Mouse (Mus musculus) ES-E14 (cell line): ENCODE data around the gene Mgme1. TPM values are rescaled to one million over a fixed set of nuclear protein-coding genes. Genes with fewer than 3 reads are reported as not detected.

Experiments used
- DNase-seq: peaks from one replicate; pipeline ENCODE4 v3.0.0-alpha.2; 2013; ENCODE audit warnings: low read depth, low spot score
- H3K27ac ChIP-seq: 2 replicates; pipeline ENCODE4 v1.5.1; 2012; ENCODE audit warnings: low read depth, mild to moderate bottlenecking, low read length, moderate library complexity, mixed read lengths; ENCODE audit not compliant: poor library complexity, insufficient read depth, severe bottlenecking
- H3K36me3 ChIP-seq: 2 replicates; pipeline ENCODE4 v1.6.1; 2012; ENCODE audit warnings: mild to moderate bottlenecking, low read length, moderate library complexity, mixed read lengths; ENCODE audit not compliant: control insufficient read depth, poor library complexity, insufficient read depth, severe bottlenecking
- H3K4me1 ChIP-seq, 2 experiments: fragments of 150-350 bp in 1 of 2; sonication (generic) in 1 of 2; 2 replicates each; pipeline ENCODE4 v1.6.1; 2012; ENCODE audit warnings: low read length in 2 of 2, mild to moderate bottlenecking in 1 of 2, mixed read lengths in 1 of 2; ENCODE audit not compliant: control insufficient read depth in 2 of 2, insufficient read depth in 2 of 2, poor library complexity in 1 of 2
- H3K4me3 ChIP-seq, 2 experiments: fragments of 150-350 bp in 1 of 2; sonication (generic) in 1 of 2; 2 replicates each; pipeline ENCODE4 v1.5.1; 2012; ENCODE audit warnings: low read length in 2 of 2, low read depth in 1 of 2, mild to moderate bottlenecking in 1 of 2, mixed read lengths in 1 of 2; ENCODE audit not compliant: insufficient read depth in 1 of 2, poor library complexity in 1 of 2, severe bottlenecking in 1 of 2
- H3K9ac ChIP-seq: 2 replicates; pipeline ENCODE4 v1.6.1; 2012; ENCODE audit warnings: low read depth, mild to moderate bottlenecking, low read length, mixed read lengths; ENCODE audit not compliant: poor library complexity, insufficient read depth, severe bottlenecking
- H3K9me3 ChIP-seq: fragments of 150-350 bp; sonication (generic); 2 replicates; pipeline ENCODE4 v1.6.1; 2012; ENCODE audit warnings: low read depth, mild to moderate bottlenecking, low read length; ENCODE audit not compliant: control insufficient read depth, insufficient read depth
- CHD2 ChIP-seq: IDR thresholded peaks from 2 replicates; pipeline ENCODE4 v1.6.1; 2014; ENCODE audit warnings: mild to moderate bottlenecking, low read depth, low read length, inconsistent platforms
- HCFC1 ChIP-seq: IDR thresholded peaks from 2 replicates; pipeline ENCODE4 v1.6.1; 2012; ENCODE audit warnings: low read length, inconsistent platforms, borderline replicate concordance; ENCODE audit not compliant: insufficient read depth
- MAFK ChIP-seq: IDR thresholded peaks from 2 replicates; pipeline ENCODE4 v1.6.1; 2014; ENCODE audit warnings: mild to moderate bottlenecking, low read depth, low read length, inconsistent platforms; ENCODE audit not compliant: insufficient read depth
- ZC3H11A ChIP-seq: IDR thresholded peaks from 2 replicates; pipeline ENCODE4 v1.6.1; 2012; ENCODE audit warnings: low read depth, mild to moderate bottlenecking, inconsistent platforms, low read length, borderline replicate concordance
- ZNF384 ChIP-seq: IDR thresholded peaks from 2 replicates; pipeline ENCODE4 v1.6.1; 2012; ENCODE audit warnings: low read depth, low read length, inconsistent platforms
- in situ Hi-C, 2 experiments: fragments of 600-800 bp; cut with MboI; formaldehyde crosslinking; loops; one replicate each; pipeline ENCODE4 v1.15.1; 2025; ENCODE audit warnings: low sequenced_read_pairs in 2 of 2, inconsistent platforms in 1 of 2; ENCODE audit not compliant: unreplicated experiment in 2 of 2
- total RNA-seq: library from RNA; depleted of rRNA; stranded (reverse); fragments of 300-350 nt; gene quantifications from 2 replicates; pipeline ENCODE4 v1.2.3, GENCODE M21; 2012

Gene Mgme1
- total RNA-seq, 1 experiment, result 22.4 TPM

- Histone ChIP-seq H3K9ac (no peak overlapping the region), H3K9me3 (no peaks in the 10 kb centered on the region), H3K27ac (no peak overlapping the region), H3K36me3 (no peaks in the 10 kb centered on the region), H3K4me1 (no peaks in the 10 kb centered on the region), H3K4me3 (no peak overlapping the region)
- DNase-seq, result no peak
- TF ChIP-seq CHD2, result no peak
- TF ChIP-seq MAFK, result no peak
- no peak for TF ChIP-seq ZNF384
- no peak for TF ChIP-seq ZC3H11A
- no peak for TF ChIP-seq HCFC1
- in situ Hi-C loops, result no loop called here
Observed at GRCm38 (mm10) chr2:144291600-144292305, 21.3 kb downstream of the Mgme1 start.

- DNase-seq, result no peak
- H3K27ac ChIP-seq, result no peak overlapping the region
- H3K36me3 ChIP-seq, result no peaks in the 10 kb centered on the region
- no peak overlapping the region for H3K4me3 ChIP-seq
- no peaks in the 10 kb centered on the region for H3K9me3 ChIP-seq
- H3K9ac ChIP-seq, result no peak overlapping the region
- in situ Hi-C loops, result no loop called here
- no peak for TF ChIP-seq ZNF384
- no peak for TF ChIP-seq MAFK
- no peak for TF ChIP-seq CHD2
- TF ChIP-seq ZC3H11A, result no peak
- no peak for TF ChIP-seq HCFC1
- no peaks in the 10 kb centered on the region; a peak in 1 of 4 replicates for H3K4me1 ChIP-seq
Observed at GRCm38 (mm10) chr2:144295145-144295735, 24.8 kb downstream of the Mgme1 start.

GRCm38 (mm10) chr2:144299749-144300669 lies 29.5 kb downstream of the Mgme1 start:
- Histone ChIP-seq H3K36me3 (no peaks in the 10 kb centered on the region), H3K9ac (no peak overlapping the region), H3K9me3 (no peaks in the 10 kb centered on the region), H3K4me3 (no peak overlapping the region), H3K4me1 (no peaks in the 10 kb centered on the region; a peak in 1 of 4 replicates), H3K27ac (no peak overlapping the region)
- TF ChIP-seq HCFC1 (no peak), ZC3H11A (no peak), ZNF384 (no peak), CHD2 (no peak), MAFK (no peak)
- in situ Hi-C loops, result no loop called here
- no peak for DNase-seq

- no peaks in the 10 kb centered on the region for H3K36me3 ChIP-seq
- in situ Hi-C loops, result no loop called here
- no peak for TF ChIP-seq ZC3H11A
- TF ChIP-seq MAFK, result no peak
- no peak for TF ChIP-seq CHD2
- no peak for TF ChIP-seq HCFC1
- TF ChIP-seq ZNF384, result no peak
- no peaks in the 10 kb centered on the region for H3K9me3 ChIP-seq
- no peak for DNase-seq
- peaks cover 0 to 3% of the 10 kb centered on the region in 2 experiments; a peak in 1 of 4 replicates for H3K4me1 ChIP-seq
- H3K4me3 ChIP-seq, result no peak overlapping the region
- no peak overlapping the region for H3K9ac ChIP-seq
- no peak overlapping the region for H3K27ac ChIP-seq
Observed at GRCm38 (mm10) chr2:144301101-144301500, 30.6 kb downstream of the Mgme1 start.
